Mouse (Mus musculus) lung, postnatal 0 days (tissue): ENCODE data around the gene Dlgap1. TPM values are rescaled to one million over a fixed set of nuclear protein-coding genes. Genes with fewer than 3 reads are reported as not detected.
A peak's percentile ranks its signal among the peaks of the same experiment; 100 is the strongest.

Source experiments
- ATAC-seq: fragments of 200-750 bp; cut with Nextera tagmentation; 2 replicates; pipeline ENCODE4 v1.8.0; 2017; ENCODE audit warnings: moderate library complexity
- DNase-seq: peaks from one replicate; pipeline ENCODE4 v3.0.0-alpha.2; 2016; ENCODE audit warnings: low spot score
- H3K27ac ChIP-seq: fragments of 300-500 bp; sonication (generic); 2 replicates; pipeline ENCODE4 v1.5.1; 2014; ENCODE audit warnings: antibody characterized with exemption, mild to moderate bottlenecking, low read length, mixed read lengths
- H3K27me3 ChIP-seq: fragments of 300-500 bp; sonication (generic); replicated peaks from 2 replicates; pipeline ENCODE4 v1.6.1; 2014; ENCODE audit warnings: low read length, mixed read lengths; ENCODE audit not compliant: insufficient read depth
- H3K36me3 ChIP-seq: fragments of 300-500 bp; sonication (generic); 2 replicates; pipeline ENCODE4 v1.6.1; 2014; ENCODE audit warnings: low read length, mixed read lengths; ENCODE audit not compliant: insufficient read depth
- H3K4me1 ChIP-seq: fragments of 300-500 bp; sonication (generic); 2 replicates; pipeline ENCODE4 v1.6.1; 2014; ENCODE audit warnings: antibody characterized with exemption, low read depth, low read length, mixed read lengths; ENCODE audit not compliant: insufficient read depth
- H3K4me2 ChIP-seq: fragments of 300-500 bp; sonication (generic); replicated peaks from 2 replicates; pipeline ENCODE4 v1.6.1; 2014; ENCODE audit warnings: low read depth, mild to moderate bottlenecking, low read length, moderate library complexity, mixed read lengths
- H3K4me3 ChIP-seq: fragments of 300-500 bp; sonication (generic); 2 replicates; pipeline ENCODE4 v1.5.1; 2014; ENCODE audit warnings: low read depth, low read length
- H3K9ac ChIP-seq: fragments of 300-500 bp; sonication (generic); replicated peaks from 2 replicates; pipeline ENCODE4 v1.6.1; 2014; ENCODE audit warnings: low read depth, mild to moderate bottlenecking
- H3K9me3 ChIP-seq: fragments of 300-500 bp; sonication (generic); 2 replicates; pipeline ENCODE4 v1.6.1; 2016; ENCODE audit warnings: low read length, mixed read lengths
- CTCF ChIP-seq: IDR thresholded peaks from 2 replicates; pipeline ENCODE4 v1.5.1; 2016; ENCODE audit warnings: antibody characterized with exemption, mild to moderate bottlenecking
- EP300 ChIP-seq: IDR thresholded peaks from 2 replicates; pipeline ENCODE4 v1.6.1; 2016; ENCODE audit warnings: antibody characterized with exemption, mild to moderate bottlenecking, control low read depth
- WGBS: fragments of 180-500 bp; shearing (Covaris S2); extraction: QIAGEN DNeasy Blood & Tissue Kit; methylation state at CpG from one replicate; pipeline ENCODE4 v1.1.7; 2014; 5-methylcytosine and 5-hydroxymethylcytosine counted together
- polyA plus RNA-seq: library from polyadenylated mRNA; unstranded; fragments of >200 nt; fragmentation: Nextera tagmentation; extraction: Ambion mirVana; gene quantifications from 2 replicates; pipeline ENCODE4 v1.2.1, GENCODE M21; 2015

Gene Dlgap1
- polyA plus RNA-seq, 1 experiment from 2014 or later, result 0.26 TPM

- no peak overlapping the region for H3K27ac ChIP-seq
- no peak for TF ChIP-seq CTCF
- no peak for TF ChIP-seq EP300
- no peaks in the 10 kb centered on the region for H3K36me3 ChIP-seq
- no peaks in the 10 kb centered on the region for H3K9me3 ChIP-seq
- DNase-seq, result no peak
- ATAC-seq, result no peak
- no peak overlapping the region for H3K9ac ChIP-seq
- H3K4me1 ChIP-seq, result no peaks in the 10 kb centered on the region
- H3K4me3 ChIP-seq, result no peak overlapping the region
- no peaks in the 10 kb centered on the region for H3K27me3 ChIP-seq
- no peak overlapping the region for H3K4me2 ChIP-seq
Measured at GRCm38 (mm10) chr17:70664484-70665040, 695.7 kb downstream of the Dlgap1 start.

DNA sequence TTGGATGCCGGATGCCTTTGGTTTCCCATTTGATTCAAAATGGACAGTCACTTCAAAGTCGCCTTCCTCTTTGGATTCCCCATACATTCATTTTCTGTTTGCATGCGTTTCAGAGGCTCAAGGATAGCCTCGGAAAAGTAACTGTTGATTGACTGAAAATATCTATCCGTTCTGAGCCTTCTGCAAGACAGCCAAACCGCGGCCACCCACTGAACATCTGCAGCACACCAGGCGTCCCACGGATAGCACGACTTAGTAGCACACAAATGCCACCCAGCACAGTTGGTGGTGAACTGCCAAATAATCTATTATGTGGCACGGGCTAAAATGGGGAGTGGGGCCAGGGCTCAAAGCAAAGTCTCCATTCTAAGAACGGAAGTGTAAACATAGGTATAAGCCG is 705.1 kb downstream of the Dlgap1 start:
- no peak overlapping the region for H3K4me2 ChIP-seq
- no peak overlapping the region for H3K27ac ChIP-seq
- no peak overlapping the region for H3K4me3 ChIP-seq
- no peak overlapping the region for H3K9ac ChIP-seq
- TF ChIP-seq CTCF (no peak), EP300 (no peak)
- H3K36me3 ChIP-seq, result no peaks in the 10 kb centered on the region
- ATAC-seq (no peak), DNase-seq (no peak)
- no peaks in the 10 kb centered on the region for H3K27me3 ChIP-seq
- H3K4me1 ChIP-seq, result no peaks in the 10 kb centered on the region
- H3K9me3 ChIP-seq, result no peaks in the 10 kb centered on the region
- WGBS, result 81% methylated on average over 13 of the region's 13 CpGs

DNA sequence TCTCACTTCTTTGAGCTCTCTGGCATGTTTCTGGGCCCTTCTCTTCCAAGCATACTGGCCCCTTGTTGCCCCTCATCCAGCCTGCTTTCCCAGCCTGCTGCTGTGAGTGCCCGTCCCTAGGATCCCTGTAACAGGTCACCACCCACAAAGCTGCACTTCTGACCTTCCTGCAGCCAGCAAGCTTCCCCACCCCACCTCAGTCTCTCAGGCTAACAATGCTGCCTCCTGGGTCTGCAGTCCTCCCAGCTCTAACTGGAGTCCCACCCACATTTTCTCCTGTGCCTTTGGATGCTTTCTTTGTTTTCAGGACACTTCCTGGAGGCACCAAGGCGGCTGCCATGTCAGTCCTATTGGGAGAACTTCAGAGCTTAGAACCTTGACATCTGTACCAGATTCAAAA is 707.6 kb downstream of the Dlgap1 start:
- Histone ChIP-seq H3K9me3 (no peaks in the 10 kb centered on the region), H3K36me3 (no peaks in the 10 kb centered on the region), H3K4me3 (no peak overlapping the region), H3K27me3 (no peaks in the 10 kb centered on the region), H3K9ac (no peak overlapping the region), H3K4me2 (no peak overlapping the region), H3K27ac (no peak overlapping the region), H3K4me1 (no peaks in the 10 kb centered on the region)
- DNase-seq (no peak), ATAC-seq (no peak)
- WGBS, result 39% methylated on average over 2 of the region's 2 CpGs
- TF ChIP-seq EP300, result no peak
- no peak for TF ChIP-seq CTCF

- H3K4me1 ChIP-seq, result no peaks in the 10 kb centered on the region
- no peak overlapping the region for H3K4me2 ChIP-seq
- TF ChIP-seq EP300 (no peak), CTCF (peak; percentile 96)
- H3K27me3 ChIP-seq, result no peaks in the 10 kb centered on the region
- no peak overlapping the region for H3K9ac ChIP-seq
- no peak overlapping the region for H3K4me3 ChIP-seq
- no peak overlapping the region for H3K27ac ChIP-seq
- no peaks in the 10 kb centered on the region for H3K9me3 ChIP-seq
- H3K36me3 ChIP-seq, result no peaks in the 10 kb centered on the region
- 11% methylated on average over 15 of the region's 15 CpGs for WGBS
- peak; percentile 70 for ATAC-seq
- peak; percentile 76 for DNase-seq
Measured at GRCm38 (mm10) chr17:70683561-70684167, 714.8 kb downstream of the Dlgap1 start.

- Histone ChIP-seq H3K4me3 (no peak overlapping the region), H3K9ac (no peak overlapping the region), H3K4me2 (no peak overlapping the region), H3K27ac (no peak overlapping the region), H3K9me3 (no peaks in the 10 kb centered on the region), H3K27me3 (no peaks in the 10 kb centered on the region), H3K4me1 (no peaks in the 10 kb centered on the region), H3K36me3 (no peaks in the 10 kb centered on the region)
- TF ChIP-seq EP300 (no peak), CTCF (no peak)
- no peak for ATAC-seq
- no peak for DNase-seq
- WGBS, result 77% methylated on average over 6 of the region's 6 CpGs
Measured at GRCm38 (mm10) chr17:70690174-70690573, 721.3 kb downstream of the Dlgap1 start.

DNA sequence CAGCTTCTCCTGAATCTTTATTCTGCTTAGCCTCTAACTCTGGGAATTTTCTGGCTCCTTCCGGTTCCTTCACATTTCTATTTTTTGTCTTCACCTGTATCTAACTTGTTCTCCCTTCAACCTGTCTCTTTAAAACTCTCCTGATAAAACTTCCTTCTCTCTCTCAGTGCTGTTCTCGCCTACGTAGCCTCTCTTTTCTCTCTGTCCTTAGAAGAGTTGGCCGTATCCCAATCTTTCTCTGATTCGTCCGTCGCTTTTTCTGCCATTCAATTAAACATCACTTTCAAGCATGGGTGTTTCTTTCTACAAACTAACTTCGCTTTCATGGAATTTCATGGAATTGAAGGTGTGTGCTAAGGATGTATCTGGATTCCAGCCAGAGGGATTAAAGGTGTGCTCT is 721.7 kb downstream of the Dlgap1 start:
- Histone ChIP-seq H3K4me1 (no peaks in the 10 kb centered on the region), H3K27me3 (no peaks in the 10 kb centered on the region), H3K9me3 (no peaks in the 10 kb centered on the region), H3K4me2 (no peak overlapping the region), H3K36me3 (no peaks in the 10 kb centered on the region), H3K9ac (no peak overlapping the region), H3K4me3 (no peak overlapping the region), H3K27ac (no peak overlapping the region)
- ATAC-seq (no peak), DNase-seq (no peak)
- TF ChIP-seq CTCF (no peak), EP300 (no peak)
- 73% methylated on average over 8 of the region's 8 CpGs for WGBS
